Mouse (Mus musculus): ENCODE measurements at regions not wholly inside any gene's neighbourhood (a gene's known extent, or its start where the extent isn't known, plus 50 kb on each side); places are given as distances from the start of the nearest gene placed in this dataset.

DNA sequence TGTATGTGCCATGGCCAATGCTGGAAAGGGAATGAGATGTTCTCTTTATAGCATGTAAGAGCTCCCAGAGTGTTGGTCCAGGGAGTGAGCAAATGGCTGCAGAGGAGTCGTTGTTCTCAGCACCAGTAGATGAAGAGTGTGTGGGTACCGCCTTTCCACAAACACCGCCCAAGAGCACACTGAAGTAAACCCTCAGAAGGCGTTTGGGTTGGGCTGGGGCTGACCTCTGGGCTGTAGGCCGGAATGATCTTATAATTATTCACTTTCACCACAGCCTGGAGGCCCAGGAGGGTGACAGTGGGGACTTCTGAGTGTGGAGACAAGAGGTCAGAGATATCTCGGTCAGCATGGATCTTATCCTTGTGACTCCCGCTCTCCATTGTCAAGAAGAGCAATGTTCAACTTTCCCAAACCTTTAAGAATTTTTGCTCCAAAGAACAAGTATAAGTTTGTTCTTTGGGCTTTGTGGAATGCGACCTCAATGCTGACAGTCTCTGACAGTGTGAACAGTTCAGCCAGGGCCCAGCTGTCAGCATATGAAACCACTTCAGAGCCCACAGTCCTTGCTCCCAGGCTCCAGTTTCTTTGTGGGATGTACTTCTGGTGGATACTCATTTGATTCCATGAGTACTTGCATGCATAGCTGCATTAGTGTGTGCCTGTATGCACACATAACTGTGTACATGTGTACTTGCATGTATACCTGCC lies 53.0 kb upstream of the Irf2bp2 start:
- TF ChIP-seq CTCF (IDR thresholded peaks at IDR 0.05; ENCODE audit: control insufficient read depth, insufficient read depth, low read length) (no peak), POLR2A (IDR thresholded peaks at IDR 0.05; ENCODE audit: borderline replicate concordance, control insufficient read depth, low read depth, low read length) (no peak)

All from bone marrow, adult 2 months (tissue).